Mouse (Mus musculus) forebrain, embryonic 15.5 days (tissue): ENCODE data around the gene Gpr12. TPM values are rescaled to one million over a fixed set of nuclear protein-coding genes. Genes with fewer than 3 reads are reported as not detected.
"Not testable (repeated sequence)": the region's sequence is repeated elsewhere in the genome, so short reads cannot be mapped to it uniquely, and the experiment has no call there.

ENCODE experiments used
- ATAC-seq: fragments of 200-750 bp; cut with Nextera tagmentation; replicated peaks from 2 replicates; pipeline ENCODE4 v1.8.0; 2017; ENCODE audit warnings: mild to moderate bottlenecking, moderate TSS enrichment, moderate library complexity
- H3K27ac ChIP-seq: fragments of 300-500 bp; sonication (generic); replicated peaks from 2 replicates; pipeline ENCODE4 v1.5.1; 2015; ENCODE audit warnings: mild to moderate bottlenecking, inconsistent platforms
- H3K27me3 ChIP-seq: fragments of 300-500 bp; sonication (generic); 2 replicates; pipeline ENCODE4 v1.6.1; 2015; ENCODE audit warnings: inconsistent platforms
- H3K36me3 ChIP-seq: fragments of 300-500 bp; sonication (generic); 2 replicates; pipeline ENCODE4 v1.6.1; 2015; ENCODE audit warnings: mild to moderate bottlenecking, inconsistent platforms
- H3K4me1 ChIP-seq: fragments of 300-500 bp; sonication (generic); 2 replicates; pipeline ENCODE4 v1.6.1; 2015; ENCODE audit warnings: inconsistent platforms
- H3K4me2 ChIP-seq: fragments of 300-500 bp; sonication (generic); replicated peaks from 2 replicates; pipeline ENCODE4 v1.6.1; 2015; ENCODE audit warnings: mild to moderate bottlenecking, inconsistent platforms
- H3K4me3 ChIP-seq: fragments of 300-500 bp; sonication (generic); 2 replicates; pipeline ENCODE4 v1.5.1; 2015; ENCODE audit warnings: mild to moderate bottlenecking, inconsistent platforms
- H3K9ac ChIP-seq: fragments of 300-500 bp; sonication (generic); replicated peaks from 2 replicates; pipeline ENCODE4 v1.6.1; 2015; ENCODE audit warnings: mild to moderate bottlenecking, inconsistent platforms
- H3K9me3 ChIP-seq: fragments of 300-500 bp; sonication (generic); 2 replicates; pipeline ENCODE4 v1.6.1; 2016; ENCODE audit warnings: inconsistent platforms
- WGBS: fragments of 180-500 bp; shearing (Covaris S2); methylation state at CpG from one replicate; pipeline ENCODE4 v1.1.7; 2015; ENCODE audit warnings: mixed read lengths; 5-methylcytosine and 5-hydroxymethylcytosine counted together
- polyA plus RNA-seq: library from polyadenylated mRNA; unstranded; fragments of >200 nt; fragmentation: Nextera tagmentation; extraction: Ambion mirVana; gene quantifications from 2 replicates; pipeline ENCODE4 v1.2.1, GENCODE M21; 2015

The Gpr12 gene
- polyA plus RNA-seq, 1 experiment from 2014 or later, result 26.2 TPM

DNA sequence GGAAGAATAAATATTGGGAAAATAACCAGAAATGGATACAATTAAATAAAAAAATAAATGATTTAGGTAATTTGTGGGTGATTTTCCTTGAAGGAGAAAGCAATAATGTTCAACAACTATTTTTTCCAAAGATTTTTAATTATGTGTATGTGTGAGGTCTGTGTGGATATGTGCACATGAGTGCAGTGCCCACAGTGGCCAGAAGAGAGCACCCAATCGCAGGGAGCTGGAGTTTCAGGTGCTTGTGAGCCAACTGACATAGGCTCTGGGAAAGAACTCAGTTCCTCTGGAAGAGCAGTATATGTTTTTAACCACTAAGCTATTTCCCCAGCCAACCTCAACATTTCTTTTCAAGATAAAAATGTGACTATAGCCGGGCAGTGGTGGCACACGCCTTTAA lies 8.4 kb downstream of the Gpr12 start:
- no peak overlapping the region for H3K4me3 ChIP-seq
- no peaks in the 10 kb centered on the region for H3K27me3 ChIP-seq
- no peak overlapping the region for H3K27ac ChIP-seq
- no peak overlapping the region for H3K4me2 ChIP-seq
- no peaks in the 10 kb centered on the region for H3K36me3 ChIP-seq
- H3K4me1 ChIP-seq, result peaks cover 3% of the 10 kb centered on the region; the same call in 1 of the 2 replicates
- WGBS, result 87% methylated on average over 3 of the region's 3 CpGs
- no peaks in the 10 kb centered on the region for H3K9me3 ChIP-seq
- no peak for ATAC-seq
- no peak overlapping the region for H3K9ac ChIP-seq

GRCm38 (mm10) chr5:146572735-146573042 lies 12.3 kb downstream of the Gpr12 start:
- H3K4me3 ChIP-seq, H3K36me3 ChIP-seq, H3K4me2 ChIP-seq, H3K9me3 ChIP-seq, ATAC-seq, H3K9ac ChIP-seq, H3K27me3 ChIP-seq, H3K4me1 ChIP-seq: not testable (repeated sequence)
- peak overlapping the region; percentile 71 for H3K27ac ChIP-seq
- 96% methylated on average over 4 of the region's 4 CpGs for WGBS

- not testable (repeated sequence) for H3K36me3 ChIP-seq, H3K4me3 ChIP-seq, H3K27me3 ChIP-seq, H3K4me1 ChIP-seq, H3K9ac ChIP-seq, H3K9me3 ChIP-seq, H3K4me2 ChIP-seq
- WGBS, result 28% methylated on average over 6 of the region's 6 CpGs
- peak overlapping the region; percentile 71 for H3K27ac ChIP-seq
- peak; percentile 97 for ATAC-seq
These were observed 13.0 kb downstream of the Gpr12 start for GRCm38 (mm10) chr5:146571830-146572734.

- H3K27ac ChIP-seq, H3K4me2 ChIP-seq, H3K27me3 ChIP-seq, H3K4me3 ChIP-seq, H3K4me1 ChIP-seq, H3K9me3 ChIP-seq, H3K36me3 ChIP-seq, ATAC-seq, H3K9ac ChIP-seq: not testable (repeated sequence)
- 89% methylated on average over 6 of the region's 6 CpGs for WGBS
These were observed 14.9 kb downstream of the Gpr12 start for GRCm38 (mm10) chr5:146570179-146570578.

- Histone ChIP-seq H3K9me3 (peaks cover 2% of the 10 kb centered on the region; the same call in 1 of the 2 replicates), H3K27me3 (no peaks in the 10 kb centered on the region), H3K9ac (no peak overlapping the region), H3K4me2 (no peak overlapping the region), H3K4me3 (no peak overlapping the region), H3K4me1 (peaks cover 6% of the 10 kb centered on the region; the same call in 1 of the 2 replicates), H3K36me3 (no peaks in the 10 kb centered on the region), H3K27ac (no peak overlapping the region)
- WGBS, result 71% methylated on average over 4 of the region's 4 CpGs
- no peak for ATAC-seq
These were observed 18.0 kb downstream of the Gpr12 start for GRCm38 (mm10) chr5:146567054-146567453.

DNA sequence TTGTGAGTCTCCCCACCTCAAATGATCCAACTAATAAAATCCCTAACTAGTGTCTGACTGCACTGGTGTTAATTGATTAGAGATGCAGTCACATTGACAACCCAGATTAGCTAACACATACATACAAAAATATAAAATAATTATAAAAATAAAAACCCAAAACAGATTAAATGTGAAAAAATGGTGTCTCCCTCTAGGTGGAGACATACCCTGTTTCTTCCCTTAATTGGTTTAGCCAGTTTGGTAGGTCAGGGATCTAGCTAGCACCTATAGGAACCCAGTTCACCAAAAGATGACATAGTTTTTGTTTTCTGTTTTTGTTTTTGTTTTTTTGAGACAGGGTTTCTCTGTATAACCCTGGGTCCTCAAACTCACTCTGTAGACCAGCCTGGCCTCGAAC lies 20.8 kb downstream of the Gpr12 start:
- peaks cover 2% of the 10 kb centered on the region; the same call in 1 of the 2 replicates for H3K9me3 ChIP-seq
- no peaks in the 10 kb centered on the region for H3K36me3 ChIP-seq
- H3K4me3 ChIP-seq, result no peak overlapping the region
- H3K4me1 ChIP-seq, result no peaks in the 10 kb centered on the region
- H3K27ac ChIP-seq, result no peak overlapping the region
- ATAC-seq, result no peak
- H3K4me2 ChIP-seq, result no peak overlapping the region
- no peak overlapping the region for H3K9ac ChIP-seq
- WGBS, result 81% methylated on average over 1 of the region's 1 CpGs
- H3K27me3 ChIP-seq, result no peaks in the 10 kb centered on the region

DNA sequence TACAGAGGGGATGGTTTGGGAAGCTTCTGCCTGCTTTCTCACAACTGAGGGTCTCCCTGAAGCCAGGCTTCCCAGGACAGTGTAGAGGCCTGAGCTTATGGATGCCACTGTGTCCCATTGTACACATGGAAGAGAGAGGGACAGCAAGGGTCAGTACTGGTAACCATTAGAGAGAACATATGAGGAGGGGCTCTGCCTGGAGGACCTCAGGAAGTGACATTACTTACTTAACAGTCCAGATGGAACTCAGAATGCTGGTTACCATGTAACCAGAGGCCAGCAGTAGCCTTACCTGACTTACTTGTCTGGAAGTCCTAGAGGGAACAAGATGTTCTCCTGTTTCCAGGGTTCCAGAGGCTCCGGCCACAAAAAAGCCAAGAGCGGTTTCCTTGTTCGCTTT lies 29.2 kb downstream of the Gpr12 start, which contains the start of gene Gm3415:
TSS of gene Gm3415 (plus strand) at position 301 of the 400 bp plus-strand sequence.
- H3K9ac ChIP-seq, H3K4me1 ChIP-seq: not testable (repeated sequence)
- WGBS, result no CpG with 5 or more reads among the region's 3 CpGs

DNA sequence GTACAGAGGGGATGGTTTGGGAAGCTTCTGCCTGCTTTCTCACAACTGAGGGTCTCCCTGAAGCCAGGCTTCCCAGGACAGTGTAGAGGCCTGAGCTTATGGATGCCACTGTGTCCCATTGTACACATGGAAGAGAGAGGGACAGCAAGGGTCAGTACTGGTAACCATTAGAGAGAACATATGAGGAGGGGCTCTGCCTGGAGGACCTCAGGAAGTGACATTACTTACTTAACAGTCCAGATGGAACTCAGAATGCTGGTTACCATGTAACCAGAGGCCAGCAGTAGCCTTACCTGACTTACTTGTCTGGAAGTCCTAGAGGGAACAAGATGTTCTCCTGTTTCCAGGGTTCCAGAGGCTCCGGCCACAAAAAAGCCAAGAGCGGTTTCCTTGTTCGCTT lies 47.7 kb downstream of the Gpr12 start, which contains the start of gene Gm3409:
TSS of gene Gm3409 (plus strand) at position 301 of the 400 bp plus-strand sequence.
- not testable (repeated sequence) for H3K4me2 ChIP-seq, H3K4me1 ChIP-seq, H3K27me3 ChIP-seq, H3K36me3 ChIP-seq, H3K9me3 ChIP-seq, H3K4me3 ChIP-seq, H3K27ac ChIP-seq, H3K9ac ChIP-seq, ATAC-seq
- 100% methylated on average over 3 of the region's 3 CpGs for WGBS

More for the DNA sequence above, 29.2 kb downstream of the Gpr12 start, which contains the start of gene Gm3415:
- not testable (repeated sequence) for H3K4me2 ChIP-seq, H3K27me3 ChIP-seq, H3K9me3 ChIP-seq, ATAC-seq, H3K4me3 ChIP-seq, H3K27ac ChIP-seq, H3K36me3 ChIP-seq

Other genes starting within 250 kb of the Gpr12 start
- 9.3 and 9.7 TPM in 2 replicates for gene Wasf3, start 200.3 kb downstream of the Gpr12 start, polyA plus RNA-seq
- gene Gm6408, start 103.3 kb downstream of the Gpr12 start, polyA plus RNA-seq, result not detected in 2 replicates
- not detected in 2 replicates for gene Gm6370, start 93.9 kb downstream of the Gpr12 start, polyA plus RNA-seq
- gene 4930449I24Rik, start 82.8 kb downstream of the Gpr12 start, polyA plus RNA-seq, result not detected in 2 replicates
- not detected in 2 replicates for gene Gm3402, start 71.1 kb downstream of the Gpr12 start, polyA plus RNA-seq
- gene Gm3404, start 59.4 kb downstream of the Gpr12 start, polyA plus RNA-seq, result not detected in 2 replicates
- gene Gm3409, start 47.6 kb downstream of the Gpr12 start, polyA plus RNA-seq, result not detected in 2 replicates
- gene Gm3415, start 29.1 kb downstream of the Gpr12 start, polyA plus RNA-seq, result not detected in 2 replicates
- 14.9 and 16.5 TPM in 2 replicates for gene Usp12, start 209.8 kb upstream of the Gpr12 start, polyA plus RNA-seq
- gene Rpl21, start 247.7 kb upstream of the Gpr12 start, polyA plus RNA-seq, result 358 and 359 TPM in 2 replicates